Mouse (Mus musculus): ENCODE results near the gene Tor1a.

GRCm38 (mm10) chr2:30928893-30929482 lies 38.7 kb downstream of the Tor1a start:
- no peak for TF ChIP-seq EP300 (IDR thresholded peaks at IDR 0.05)
- no peak for TF ChIP-seq CTCF (IDR thresholded peaks at IDR 0.05)

Measured in lung, postnatal 0 days (tissue).